Mouse (Mus musculus): ENCODE data around the gene Pitpnc1.
A peak's percentile ranks its signal among the peaks of the same experiment; 100 is the strongest.

Pitpnc1 gene

DNA sequence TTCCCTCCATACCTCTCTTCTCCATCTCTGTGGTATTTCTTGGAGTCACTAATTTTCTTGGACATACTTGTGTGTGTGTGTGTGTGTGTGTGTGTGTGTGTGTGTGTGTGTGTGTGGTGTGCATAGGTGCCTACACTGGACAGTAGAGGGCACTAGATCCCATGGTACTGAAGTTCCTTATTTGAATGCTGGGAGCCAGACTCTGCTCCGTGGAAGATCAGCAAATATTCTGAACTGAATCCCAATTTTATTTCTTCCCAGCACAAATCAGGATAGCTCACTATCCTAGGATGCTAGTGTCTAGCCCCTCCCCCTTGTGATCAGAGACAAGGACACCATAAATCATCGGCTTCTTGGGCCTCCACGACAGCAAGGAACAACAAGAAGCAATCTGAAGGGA lies 148.7 kb downstream of the Pitpnc1 start:
- no peak for DNase-seq

DNA sequence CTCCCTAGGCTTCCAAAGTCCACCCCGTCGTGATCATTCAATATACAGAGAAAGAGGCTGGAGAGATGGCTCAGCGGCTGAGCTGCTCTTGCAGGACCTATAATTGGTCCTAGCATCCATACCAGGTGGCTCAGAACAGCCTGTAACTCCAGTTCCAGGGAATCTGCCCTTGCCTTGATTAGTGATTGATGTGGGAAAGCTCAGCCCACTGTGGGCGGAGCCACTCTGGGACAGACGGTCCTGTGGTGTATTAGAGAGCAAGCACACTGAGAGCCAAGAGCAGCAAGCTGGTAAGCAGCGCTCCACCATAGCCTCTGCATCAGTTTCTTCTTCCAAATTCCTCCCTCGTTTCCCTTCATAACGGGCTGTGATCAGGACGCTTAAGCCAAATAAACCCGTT lies 150.6 kb downstream of the Pitpnc1 start:
- DNase-seq, result no peak

DNA sequence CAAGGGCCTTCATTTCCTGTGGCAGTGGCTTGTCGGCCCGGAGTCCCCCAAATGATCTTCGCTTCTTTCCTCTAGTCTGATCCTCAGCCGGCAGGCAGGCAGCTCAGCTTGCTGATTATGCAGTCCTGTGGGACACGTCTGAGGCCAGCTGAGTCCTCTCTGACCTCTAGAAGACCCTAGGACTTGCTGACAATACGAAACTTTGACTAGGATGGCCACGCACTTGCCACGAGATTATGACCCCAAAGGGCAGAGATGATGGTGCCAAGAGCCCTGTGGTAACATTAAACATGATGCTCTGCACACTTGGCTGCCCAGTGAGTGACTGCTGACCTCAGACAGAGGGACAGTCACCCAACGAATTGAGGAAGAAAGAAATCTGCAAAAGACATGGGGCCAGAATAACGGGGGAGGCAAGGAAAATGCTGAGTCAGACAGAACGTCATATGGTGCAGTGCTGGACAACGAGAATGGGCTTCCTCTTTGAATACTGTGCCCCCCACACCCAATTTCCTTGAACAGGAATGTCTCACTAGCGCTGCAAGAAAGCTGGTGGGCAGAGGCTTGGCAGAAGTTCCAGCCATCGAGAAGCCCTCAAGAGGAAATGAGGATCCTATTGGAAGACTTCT lies 152.7 kb downstream of the Pitpnc1 start:
- DNase-seq, result no peak

DNA sequence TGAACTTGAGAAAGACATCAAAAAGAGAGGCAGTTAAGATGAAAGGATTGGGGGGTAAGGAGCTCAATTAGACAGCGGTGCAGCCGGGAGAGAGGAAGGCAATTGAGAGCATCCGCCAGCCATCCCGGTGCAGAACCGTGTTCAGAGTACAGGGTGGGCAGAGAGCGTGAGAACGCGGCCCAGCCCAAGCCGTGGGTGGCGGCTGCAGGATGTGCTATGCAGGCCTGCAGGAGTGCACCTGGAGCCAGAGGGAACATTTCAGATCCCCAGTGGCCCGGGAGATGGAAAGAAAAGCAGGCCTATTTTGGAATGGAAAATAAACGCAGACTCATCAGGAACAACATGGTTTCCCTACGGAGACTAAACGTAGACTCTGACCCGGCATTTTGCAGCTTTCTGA lies 155.0 kb downstream of the Pitpnc1 start:
- no peak for DNase-seq

DNA sequence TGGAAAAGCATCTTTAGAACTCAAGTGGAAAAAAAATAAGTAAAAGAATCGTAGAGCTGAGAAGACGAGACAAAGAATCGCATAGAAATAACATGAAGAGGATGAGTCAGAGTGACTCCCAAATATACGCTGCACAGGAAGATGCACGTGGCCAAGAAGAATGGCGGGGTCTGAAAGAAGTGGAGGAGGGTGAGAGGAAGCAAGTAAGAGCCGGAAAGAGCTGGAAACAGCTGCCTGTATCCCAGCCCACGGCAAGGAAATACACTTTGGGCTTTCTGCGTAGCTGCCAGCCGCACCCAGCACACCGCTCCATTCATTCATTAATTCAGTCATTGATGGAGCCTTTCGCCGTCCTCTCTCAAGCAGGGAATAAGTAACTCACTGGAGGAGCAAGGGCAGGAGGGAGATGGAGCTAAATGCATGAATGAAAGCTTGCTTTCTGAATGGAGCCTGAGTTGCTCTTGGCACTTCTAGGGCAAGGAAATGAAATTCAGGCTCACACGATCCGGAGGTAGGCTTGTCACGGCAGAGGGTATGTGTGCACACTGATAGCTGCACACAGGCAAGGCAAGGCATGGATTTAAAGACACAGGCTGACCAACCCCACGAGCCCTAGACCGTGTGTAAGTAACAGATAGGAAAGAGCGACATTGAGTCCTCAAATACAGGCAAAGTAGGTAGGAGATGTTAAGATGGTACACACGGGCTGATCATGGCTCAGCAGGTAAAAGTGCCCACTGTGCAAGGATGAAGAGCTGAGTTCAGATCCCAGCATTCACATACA lies 160.0 kb downstream of the Pitpnc1 start:
- DNase-seq, result no peak

DNA sequence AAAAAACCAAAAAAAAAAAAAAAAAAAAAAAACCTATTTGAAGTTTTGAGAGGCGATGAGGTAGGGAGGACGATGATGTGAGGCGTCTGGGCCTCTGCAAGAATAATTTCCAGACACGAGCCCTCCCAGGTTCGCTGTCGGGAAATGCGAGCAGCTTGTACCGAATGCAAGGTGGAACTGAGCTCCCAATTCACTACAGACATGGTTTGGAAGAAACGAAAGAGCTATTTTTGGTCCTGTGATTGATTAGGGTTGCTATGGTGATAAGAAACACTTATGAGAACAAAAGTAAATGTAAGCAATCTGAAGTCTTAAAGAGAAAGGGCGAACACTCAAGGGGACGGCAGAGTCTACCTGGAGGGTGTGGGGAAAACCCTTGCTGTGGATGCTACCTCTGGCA lies 164.3 kb downstream of the Pitpnc1 start:
- DNase-seq, result no peak

DNA sequence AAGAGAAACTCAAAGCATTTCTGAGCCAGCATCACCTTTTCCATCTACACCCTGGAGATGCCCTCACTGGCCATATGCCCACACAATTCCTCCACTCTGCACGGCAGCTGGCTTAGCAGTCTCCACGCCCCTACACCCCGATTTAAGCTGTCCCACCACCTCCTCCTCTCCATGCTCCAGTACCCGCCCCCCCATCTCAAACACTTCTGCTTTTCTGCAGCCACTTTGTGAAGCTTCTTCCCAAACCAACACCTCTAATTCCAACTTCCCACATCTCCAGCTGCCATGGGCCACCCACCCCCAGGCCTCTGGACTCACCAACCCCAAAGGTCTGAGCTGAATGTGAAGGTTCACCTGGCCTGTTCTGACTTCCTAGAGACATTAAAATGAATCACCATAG lies 168.4 kb downstream of the Pitpnc1 start:
- no peak for DNase-seq

DNA sequence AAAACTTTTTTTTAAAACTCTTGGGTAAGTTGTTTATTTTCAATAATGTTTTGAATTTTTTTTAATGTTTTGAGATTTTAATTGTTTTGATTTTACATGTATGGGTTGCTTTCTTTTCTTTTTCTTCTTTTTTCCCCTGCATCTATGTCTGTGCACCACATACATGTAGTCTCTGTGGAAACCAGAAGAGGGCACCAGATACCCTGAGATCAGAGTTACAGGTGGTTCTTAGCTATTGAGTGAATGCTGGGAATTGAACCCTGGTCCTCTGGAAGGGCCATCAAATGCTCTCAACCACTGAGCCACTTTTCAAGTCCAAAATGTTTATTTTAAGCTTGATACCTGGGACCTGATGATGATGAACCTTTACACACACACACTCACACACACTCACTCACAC lies 170.3 kb downstream of the Pitpnc1 start:
- DNase-seq, result no peak

DNA sequence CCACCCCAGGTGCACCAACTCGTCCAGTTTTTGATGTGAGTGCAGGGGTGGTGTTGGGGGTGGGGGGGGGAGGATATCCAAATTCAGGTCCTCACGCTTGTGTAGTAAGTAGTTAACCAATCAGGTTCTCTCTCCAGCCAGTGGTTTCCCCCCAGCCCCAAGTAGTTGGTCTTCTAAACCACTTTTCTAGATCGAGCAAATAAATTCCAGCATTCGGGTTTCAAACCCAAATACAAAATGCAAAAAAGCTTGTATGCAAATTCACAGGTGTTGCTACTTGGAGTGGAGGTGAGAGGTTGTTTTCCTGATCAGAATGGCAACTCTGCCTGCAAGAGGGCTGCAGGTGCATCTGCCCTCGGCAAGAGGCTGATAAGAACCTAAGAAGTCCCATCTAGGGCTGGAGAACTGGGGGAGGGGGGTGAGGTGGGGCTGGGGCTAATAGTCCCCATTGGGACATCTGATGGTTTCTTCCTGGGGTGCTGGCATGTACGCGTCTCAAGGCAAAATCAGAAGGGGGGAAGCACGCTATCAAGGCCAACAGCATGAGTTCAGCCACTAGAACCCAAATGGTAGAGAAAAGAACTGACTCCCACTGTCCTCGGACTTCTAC lies 170.9 kb downstream of the Pitpnc1 start:
- no peak for DNase-seq

DNA sequence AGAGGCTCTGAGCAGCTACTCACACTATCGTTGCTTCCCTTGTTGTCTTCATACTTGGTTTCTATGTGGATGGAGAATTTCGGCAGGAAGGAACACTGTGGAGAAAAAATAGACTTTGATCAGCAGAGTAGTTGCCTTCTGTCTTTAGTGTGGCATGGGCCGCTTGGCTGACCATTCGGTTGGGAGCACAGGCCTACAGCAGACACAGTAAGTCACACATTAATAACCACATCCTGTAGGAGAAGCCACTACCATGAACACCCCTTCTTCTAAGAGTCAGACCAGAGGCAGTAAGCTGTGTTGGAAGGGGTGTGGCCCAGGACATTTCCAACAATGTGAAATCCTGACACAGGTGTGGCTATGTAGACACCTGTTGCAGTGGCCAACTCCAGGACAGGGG lies 174.3 kb downstream of the Pitpnc1 start:
- DNase-seq, result no peak

DNA sequence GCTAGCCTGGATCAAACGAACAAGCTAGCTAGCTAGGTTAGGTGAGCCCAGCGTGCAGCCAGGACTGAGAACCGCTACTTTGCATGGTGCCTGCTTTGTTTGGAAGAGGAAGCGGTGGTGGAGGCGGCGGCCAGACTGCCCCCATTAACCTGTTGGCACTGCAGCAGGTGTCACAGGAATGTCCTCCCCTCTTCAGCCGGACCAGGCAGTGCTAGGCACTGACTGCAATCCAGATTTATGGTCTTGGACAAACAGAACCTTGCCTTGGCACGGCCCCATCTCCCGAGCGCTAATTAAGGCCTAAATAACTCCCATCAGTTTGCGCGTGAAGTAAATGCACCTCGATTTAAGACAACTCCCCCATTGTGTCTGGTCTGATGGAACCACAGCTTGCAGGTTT lies 178.5 kb downstream of the Pitpnc1 start:
- DNase-seq, result no peak

DNA sequence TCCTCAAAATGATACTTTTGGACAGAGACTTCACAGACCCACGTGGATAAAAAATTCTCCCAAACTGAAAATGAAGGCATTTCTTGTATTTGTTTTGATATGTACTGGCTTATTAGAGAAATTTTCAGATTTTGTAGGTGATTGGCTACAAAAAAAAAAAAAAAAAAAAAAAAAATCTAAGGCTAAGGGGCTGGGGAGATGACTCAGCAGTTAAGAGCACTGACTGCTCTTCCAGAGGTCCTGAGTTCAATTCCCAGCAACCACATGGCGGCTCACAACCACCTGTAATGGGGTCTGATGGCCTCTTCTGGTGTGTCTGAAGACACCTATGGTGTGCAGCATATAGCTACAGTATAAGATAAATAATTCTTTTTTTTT lies 182.3 kb downstream of the Pitpnc1 start:
- no peak for DNase-seq

DNA sequence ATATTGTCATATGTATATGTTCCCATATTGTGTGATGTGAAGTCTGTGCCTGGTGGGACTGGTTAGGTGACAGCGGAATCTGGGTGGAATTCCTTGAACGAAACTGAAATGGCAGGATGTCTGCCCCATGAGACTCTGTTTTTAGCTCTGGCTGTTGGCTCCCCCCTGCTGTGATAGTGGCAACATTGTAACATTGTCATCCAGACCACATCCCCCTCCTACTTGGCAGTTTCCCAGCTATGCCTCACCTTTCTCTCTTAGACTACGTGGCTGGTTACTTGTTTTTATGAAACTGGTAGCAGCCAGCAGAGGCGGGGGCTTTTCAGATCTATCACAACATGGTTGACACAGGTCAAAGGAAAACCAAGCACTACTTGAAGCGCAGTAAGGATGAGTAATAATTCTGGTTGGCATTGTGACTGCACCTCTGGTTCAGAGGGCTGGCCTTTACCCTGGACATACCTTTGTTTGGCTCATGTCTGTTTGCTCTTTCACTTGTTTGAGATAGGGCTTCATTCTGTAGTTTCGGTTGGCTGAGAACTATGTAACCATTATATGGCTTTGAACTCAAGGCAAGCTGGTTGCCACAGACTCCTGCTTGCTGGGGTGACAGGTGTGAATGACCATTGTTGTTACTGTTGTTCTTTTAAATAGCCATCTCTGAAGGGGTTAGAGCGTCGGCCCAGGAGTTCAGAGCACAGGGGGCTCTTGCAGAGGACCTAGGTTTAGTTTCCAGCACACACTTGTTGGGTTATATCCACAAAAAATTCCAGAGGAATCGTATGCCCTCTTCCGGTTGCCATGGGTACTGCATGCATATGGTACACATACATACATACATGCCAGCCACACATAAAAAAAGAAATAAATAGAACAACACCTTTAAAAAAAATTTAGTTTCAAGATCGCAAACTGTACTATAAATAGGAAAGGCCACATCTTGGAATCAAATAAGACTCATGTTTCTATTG lies 183.0 kb downstream of the Pitpnc1 start:
- no peak for DNase-seq

DNA sequence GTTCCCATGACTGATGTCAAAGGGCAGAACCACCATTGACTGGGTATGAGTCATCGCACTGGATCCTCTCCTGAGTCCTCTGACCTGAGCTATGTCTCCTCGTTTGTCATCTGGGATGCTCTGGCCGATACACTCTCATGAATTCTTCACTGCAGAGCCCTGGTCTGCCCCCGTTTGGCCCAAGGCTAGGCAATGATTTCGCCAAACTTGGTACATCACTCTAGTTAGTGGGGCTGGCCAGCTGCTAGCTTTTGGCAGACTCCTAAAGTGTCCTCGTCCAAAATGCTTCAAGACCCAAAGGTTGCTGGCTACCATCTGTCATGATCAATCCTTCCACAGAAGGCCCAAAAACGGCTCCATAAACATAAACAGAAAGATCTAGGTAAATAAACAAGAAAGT lies 184.8 kb downstream of the Pitpnc1 start:
- no peak for DNase-seq

DNA sequence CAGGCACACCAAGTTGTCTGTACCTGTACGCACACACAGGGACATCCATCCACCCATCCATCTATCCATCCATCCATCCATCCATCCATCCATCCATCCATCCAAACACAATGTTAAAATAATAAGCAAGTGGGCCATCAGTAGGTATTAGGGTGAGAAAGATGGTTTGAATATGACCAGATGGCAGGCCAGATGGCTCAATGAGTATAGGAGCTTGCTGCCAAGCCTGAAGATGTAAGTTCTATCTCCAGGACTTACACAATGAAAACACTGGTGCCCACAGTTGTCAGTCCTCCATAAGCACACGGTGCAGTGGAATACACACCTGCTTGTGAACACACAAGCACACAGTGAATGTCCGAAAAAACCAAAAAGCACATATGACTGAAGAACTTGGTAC lies 186.9 kb downstream of the Pitpnc1 start:
- no peak for DNase-seq

DNA sequence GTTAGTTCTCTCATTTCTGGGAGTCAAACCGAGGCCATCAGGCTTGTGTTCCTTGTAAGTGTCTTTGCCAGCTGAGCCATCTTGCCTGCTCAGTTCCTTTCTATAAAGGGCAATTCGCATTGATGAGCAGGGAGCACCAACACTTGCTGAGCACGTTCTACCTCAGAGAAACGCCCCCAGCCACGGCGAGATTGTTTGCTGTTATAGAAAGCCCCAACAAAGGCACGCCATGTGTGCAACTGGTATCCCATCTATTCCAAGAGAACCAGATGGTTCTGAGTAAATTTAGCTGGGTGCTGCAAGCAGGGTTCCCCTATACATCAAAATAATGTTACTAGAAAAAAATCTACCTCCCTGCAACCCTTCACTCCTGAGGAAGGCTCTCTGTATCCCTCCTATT lies 188.0 kb downstream of the Pitpnc1 start:
- DNase-seq, result no peak

DNA sequence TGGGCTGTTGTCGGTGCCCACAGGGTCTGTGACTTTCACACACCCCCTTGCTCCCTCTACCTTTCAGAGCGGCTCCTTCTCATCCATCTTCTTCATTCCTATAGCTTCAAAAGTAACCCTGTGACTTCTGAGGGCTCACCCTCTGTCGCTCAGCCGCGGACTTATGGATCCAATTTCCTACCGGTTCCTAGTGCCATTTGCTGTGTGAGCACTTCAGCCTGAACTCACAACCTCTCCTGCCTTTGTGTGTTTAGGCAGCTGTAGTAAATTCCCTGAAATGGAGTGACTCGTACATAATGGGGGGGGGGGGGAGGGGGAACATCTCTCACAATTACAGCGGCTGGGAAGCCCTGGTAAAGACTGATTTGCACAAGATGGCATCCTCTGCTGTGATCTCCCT lies 191.2 kb downstream of the Pitpnc1 start:
- no peak for DNase-seq

DNA sequence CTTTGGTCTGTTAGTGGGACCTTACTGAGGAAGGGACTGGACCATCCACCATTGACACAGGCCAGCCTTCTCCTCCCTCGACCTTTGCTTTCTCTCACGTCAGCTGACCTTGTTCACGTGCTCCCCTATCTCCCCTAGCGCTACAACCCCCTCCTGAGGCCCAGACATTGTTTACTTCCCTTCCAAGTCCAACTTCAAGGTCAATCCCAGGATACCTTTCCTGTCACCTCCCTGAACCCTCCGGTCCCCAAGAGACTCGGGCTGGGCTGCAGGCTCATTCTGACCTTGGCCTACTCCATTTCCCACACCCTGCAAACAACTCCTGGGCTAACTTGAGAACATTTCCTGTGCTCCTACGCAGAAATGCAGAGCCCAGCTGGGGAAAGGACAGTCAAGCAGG lies 193.6 kb downstream of the Pitpnc1 start:
- DNase-seq, result no peak

DNA sequence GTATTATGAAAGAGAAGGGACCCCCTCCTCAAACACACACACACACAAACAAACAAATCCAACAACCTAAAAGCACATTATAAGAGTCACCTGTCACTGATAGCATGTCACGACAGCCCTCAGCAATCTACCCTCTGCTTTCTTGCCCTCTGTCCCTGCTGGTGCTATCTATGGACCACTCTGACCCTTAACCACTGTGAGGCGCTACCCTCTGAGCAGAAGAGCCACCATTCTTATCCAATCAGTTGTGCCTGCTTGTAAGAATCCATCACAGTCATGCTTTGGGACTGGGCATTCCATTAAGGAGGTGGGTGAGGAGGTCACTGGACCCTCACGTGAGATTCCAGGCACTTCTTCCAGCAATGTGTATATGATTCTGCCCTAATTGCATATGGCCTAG lies 194.2 kb downstream of the Pitpnc1 start:
- DNase-seq, result no peak

DNA sequence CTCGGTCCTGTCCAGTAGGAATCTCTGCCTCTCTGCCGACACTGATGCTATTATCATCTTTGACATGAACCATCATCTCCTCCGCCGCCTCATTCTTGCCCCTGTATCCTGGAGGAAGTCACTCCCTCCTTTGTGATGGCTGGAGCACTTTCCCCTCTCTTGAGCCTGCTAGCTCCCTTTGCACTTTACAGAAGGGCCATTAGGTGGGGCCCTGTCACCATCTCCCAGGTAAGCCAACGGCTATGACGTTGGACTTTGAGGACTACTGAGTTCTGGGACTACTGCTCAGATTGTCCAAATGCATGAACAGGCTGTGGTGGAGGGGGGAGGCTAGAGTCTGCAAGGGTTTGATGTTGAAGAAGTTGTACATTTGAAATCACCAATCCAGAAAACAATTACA lies 194.6 kb downstream of the Pitpnc1 start:
- peak; percentile 13 to 22 for DNase-seq

DNA sequence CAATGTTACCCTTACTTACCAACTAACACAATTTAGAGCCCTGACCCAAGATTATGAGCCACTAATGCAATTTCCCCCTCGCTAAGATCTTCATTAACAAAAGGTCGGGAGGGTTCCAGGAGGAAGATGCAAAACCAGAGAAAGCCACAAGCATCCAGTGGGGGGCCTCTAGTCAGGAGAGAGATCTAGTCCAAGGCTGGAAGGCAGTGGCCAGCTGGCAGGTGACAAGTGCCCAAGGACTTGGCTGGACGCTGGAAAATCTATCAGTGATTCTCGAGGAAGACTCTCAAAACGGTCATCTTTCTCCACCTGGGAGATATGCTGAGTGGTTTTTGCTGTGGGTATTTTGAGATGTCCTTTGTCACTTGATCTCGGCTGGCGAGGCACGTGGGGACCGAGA lies 196.3 kb downstream of the Pitpnc1 start:
- no peak for DNase-seq

DNA sequence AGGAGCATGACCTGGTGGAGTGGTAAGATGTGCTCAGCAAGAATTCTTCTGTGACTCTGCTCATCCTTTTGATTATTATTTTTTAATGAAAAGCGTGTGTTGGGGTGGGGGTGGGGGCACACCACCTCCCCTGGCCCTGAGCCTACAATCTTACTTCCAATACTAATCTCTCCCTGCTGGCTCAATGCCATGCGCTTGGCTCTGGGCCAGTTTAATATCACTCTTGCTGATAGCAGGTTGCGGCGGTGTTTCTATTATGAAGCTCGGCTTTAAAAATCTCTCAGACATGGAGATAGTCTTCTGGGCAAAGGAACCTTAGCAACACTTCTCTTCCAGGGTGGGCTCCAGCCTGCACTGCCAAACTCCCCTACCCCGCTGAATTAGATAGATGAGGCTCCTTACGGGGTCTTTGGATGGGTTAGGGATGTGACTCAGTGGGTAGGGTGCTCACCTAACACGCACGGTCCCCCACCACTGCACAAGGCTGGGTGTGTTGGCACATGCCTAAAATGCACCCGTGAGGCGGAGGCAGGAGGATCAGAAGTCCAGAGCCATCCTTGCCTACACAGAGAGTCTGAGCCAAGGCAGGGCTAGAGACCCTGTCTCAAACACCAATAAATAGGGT lies 198.0 kb downstream of the Pitpnc1 start:
- DNase-seq, result no peak

DNA sequence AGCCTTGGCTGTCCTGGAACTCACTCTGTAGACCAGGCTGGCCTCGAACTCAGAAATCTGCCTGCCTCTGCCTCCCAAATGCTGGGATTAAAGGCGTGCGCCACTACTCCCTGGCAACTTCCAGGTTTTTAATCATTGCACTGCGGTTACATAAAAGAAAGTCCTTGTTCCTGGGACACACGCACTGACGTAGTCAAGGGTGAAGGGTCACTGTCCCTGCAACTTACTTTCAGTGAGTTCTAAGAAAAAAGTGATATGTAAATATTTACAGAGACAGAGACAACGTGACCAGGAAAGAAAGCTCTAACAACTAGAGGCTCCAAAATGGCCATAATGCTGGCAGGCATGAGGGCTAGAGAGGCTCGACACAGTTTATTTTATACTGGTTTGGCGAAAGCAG lies 199.9 kb downstream of the Pitpnc1 start:
- DNase-seq, result no peak

Measured in thymus, postnatal 36 days (tissue).